Mouse (Mus musculus): ENCODE results near the gene Chrdl1. TPM values are rescaled to one million over a fixed set of nuclear protein-coding genes. Genes with fewer than 3 reads are reported as not detected.
A peak's percentile ranks its signal among the peaks of the same experiment; 100 is the strongest.

The Chrdl1 gene
- polyA plus RNA-seq, 1 experiment = 5.3 TPM

DNA sequence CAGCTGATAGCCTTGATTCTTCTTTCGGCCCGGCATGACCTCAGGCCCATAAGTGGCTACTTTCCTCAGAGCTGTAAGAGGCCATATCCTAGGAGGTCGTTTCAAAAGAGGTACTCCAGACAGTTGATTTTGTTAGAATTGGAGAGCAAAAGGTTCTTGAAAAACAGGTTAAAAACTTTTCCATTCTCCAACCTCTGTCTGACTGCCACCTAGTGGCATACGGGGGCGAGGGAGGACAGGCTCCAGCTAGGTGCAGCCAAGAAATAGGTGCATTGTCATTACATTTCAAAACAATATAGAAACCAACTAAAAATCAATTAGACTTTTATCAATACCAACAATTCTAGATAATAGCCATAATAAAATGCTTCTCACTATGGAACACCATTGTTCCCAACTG lies 118.9 kb downstream of the Chrdl1 start:
- Histone ChIP-seq H3K27me3 (replicated peaks; ENCODE audit: control insufficient read depth, insufficient read depth, low read length) (no peaks in the 10 kb centered on the region), H3K4me3 (ENCODE audit: insufficient read depth, low read depth, low read length) (no peak overlapping the region), H3K4me1 (ENCODE audit: control insufficient read depth, insufficient read depth, low read length) (no peaks in the 10 kb centered on the region), H3K36me3 (ENCODE audit: control insufficient read depth, insufficient read depth, low read length) (no peaks in the 10 kb centered on the region), H3K27ac (ENCODE audit: insufficient read depth, low read depth, low read length) (no peak overlapping the region)
- 44% methylated on average over 5 of the region's 5 CpGs for WGBS
- no peak for TF ChIP-seq POLR2A (IDR thresholded peaks at IDR 0.05; ENCODE audit: low read depth, low read length)
- TF ChIP-seq CTCF (conservative IDR thresholded peaks at IDR 0.05; ENCODE audit: insufficient read depth, insufficient read length, low read depth, low read length) = peak; percentile 57
- DNase-seq = peak; percentile 2

DNA sequence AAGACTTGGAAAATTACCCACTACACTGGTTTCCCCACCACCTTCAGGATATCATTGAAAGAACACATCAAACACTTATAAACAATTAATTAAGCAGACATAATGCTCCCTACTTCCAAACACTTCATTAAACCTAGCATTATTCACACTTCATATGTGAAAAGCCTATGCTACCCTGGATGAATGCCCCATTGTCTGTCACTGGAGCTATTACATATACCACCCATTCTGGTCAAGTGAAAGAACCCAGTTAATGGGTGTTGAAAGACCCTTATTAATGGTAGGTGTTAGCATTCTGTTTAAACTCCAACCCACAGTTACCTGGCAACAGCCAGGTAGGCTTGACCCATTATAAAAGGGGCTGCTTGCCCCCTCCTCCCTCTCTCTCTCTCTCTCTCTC lies 143.4 kb downstream of the Chrdl1 start:
- Histone ChIP-seq H3K36me3 (ENCODE audit: control insufficient read depth, insufficient read depth, low read length) (no peaks in the 10 kb centered on the region), H3K27me3 (replicated peaks; ENCODE audit: control insufficient read depth, insufficient read depth, low read length) (no peaks in the 10 kb centered on the region), H3K4me1 (ENCODE audit: control insufficient read depth, insufficient read depth, low read length) (no peaks in the 10 kb centered on the region), H3K4me3 (ENCODE audit: insufficient read depth, low read depth, low read length) (no peak overlapping the region), H3K27ac (ENCODE audit: insufficient read depth, low read depth, low read length) (no peak overlapping the region)
- TF ChIP-seq POLR2A (IDR thresholded peaks at IDR 0.05; ENCODE audit: low read depth, low read length) = no peak
- TF ChIP-seq CTCF (conservative IDR thresholded peaks at IDR 0.05; ENCODE audit: insufficient read depth, insufficient read length, low read depth, low read length) = no peak
- no peak for DNase-seq

Other genes starting within 250 kb of the Chrdl1 start
- gene Pak3, start 124.3 kb upstream of the Chrdl1 start, polyA plus RNA-seq (2012; rRNA removed) = 0.07 and 0.11 TPM in 2 replicates

Data from kidney, adult 2 months (tissue).